Mouse (Mus musculus) kidney, adult 2 months (tissue): ENCODE results near the gene Man1a2. TPM values are rescaled to one million over a fixed set of nuclear protein-coding genes. Genes with fewer than 3 reads are reported as not detected.

Experiments used
- DNase-seq: peaks from one replicate; pipeline ENCODE4 v3.0.0; 2021
- H3K27ac ChIP-seq: fragments of 200-500 bp; 2 replicates; pipeline ENCODE4 v1.5.1; 2012; ENCODE audit warnings: low read depth, low read length, control low read depth, inconsistent platforms; ENCODE audit not compliant: insufficient read depth
- H3K27me3 ChIP-seq: fragments of 200-500 bp; replicated peaks from 2 replicates; pipeline ENCODE4 v1.6.1; 2012; ENCODE audit warnings: mild to moderate bottlenecking, moderate library complexity, low read length, inconsistent platforms; ENCODE audit not compliant: control insufficient read depth, insufficient read depth
- H3K36me3 ChIP-seq: fragments of 200-500 bp; 2 replicates; pipeline ENCODE4 v1.6.1; 2012; ENCODE audit warnings: mild to moderate bottlenecking, moderate library complexity, low read length, inconsistent platforms; ENCODE audit not compliant: control insufficient read depth, insufficient read depth
- H3K4me1 ChIP-seq: fragments of 200-500 bp; 2 replicates; pipeline ENCODE4 v1.6.1; 2011; ENCODE audit warnings: low read length; ENCODE audit not compliant: control insufficient read depth, insufficient read depth
- H3K4me3 ChIP-seq: fragments of 200-500 bp; 2 replicates; pipeline ENCODE4 v1.5.1; 2011; ENCODE audit warnings: mild to moderate bottlenecking, low read depth, low read length, control low read depth; ENCODE audit not compliant: insufficient read depth
- CTCF ChIP-seq: fragments of 200-500 bp; conservative IDR thresholded peaks from 2 replicates; pipeline ENCODE4 v1.5.1; 2011; ENCODE audit warnings: low read depth, mild to moderate bottlenecking, control low read depth, low read length, moderate library complexity, mixed read lengths; ENCODE audit not compliant: insufficient read depth, insufficient read length
- POLR2A ChIP-seq: fragments of 200-500 bp; IDR thresholded peaks from one replicate; pipeline ENCODE4 v1.6.1; 2011; ENCODE audit warnings: low read depth, low read length, control low read depth
- WGBS: fragments of 180-500 bp; shearing (Covaris S2); methylation state at CpG from one replicate; pipeline ENCODE4 v1.1.7; 2018; 5-methylcytosine and 5-hydroxymethylcytosine counted together
- polyA plus RNA-seq: library from polyadenylated mRNA; depleted of rRNA; stranded (reverse); fragments of >200 nt; gene quantifications from 2 replicates; pipeline ENCODE4 v1.2.3, GENCODE M21; 2012

Man1a2 gene
- polyA plus RNA-seq, 1 experiment, result 9.5 TPM

DNA sequence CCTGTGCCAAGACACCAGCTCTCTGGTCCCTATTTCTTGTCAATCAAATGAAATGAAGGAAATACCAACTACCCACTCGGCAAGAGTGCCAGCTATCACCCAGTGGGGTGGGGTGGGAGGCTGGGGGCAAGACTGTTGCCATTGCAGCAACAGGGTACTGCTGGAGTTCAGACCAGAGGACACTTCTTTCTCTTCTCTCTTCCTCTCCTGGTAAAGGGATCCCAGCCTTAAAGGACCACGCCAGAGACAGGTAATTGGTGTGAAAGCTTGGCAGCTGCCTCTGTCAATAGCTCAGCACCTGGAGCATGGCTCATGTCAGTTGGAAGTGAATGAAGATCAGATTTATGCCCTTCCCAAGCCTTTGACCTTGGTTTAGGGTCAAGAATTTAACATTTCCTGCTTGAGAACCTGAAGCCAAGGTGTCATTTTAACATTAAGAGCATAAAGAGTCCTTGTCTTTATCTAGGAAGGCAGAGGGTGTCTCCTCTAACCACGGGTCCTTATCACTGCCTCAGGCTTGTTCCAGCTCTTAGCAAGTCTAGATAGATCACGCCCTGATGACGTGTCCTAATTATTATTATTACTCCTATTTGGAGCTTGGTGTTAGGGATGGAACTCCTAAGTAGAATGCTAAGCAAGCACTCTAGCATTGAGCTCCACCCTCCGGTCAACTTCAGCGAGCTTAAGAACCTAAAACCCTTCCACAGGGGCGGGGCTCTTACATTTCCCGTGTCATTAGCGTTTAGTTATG, 138.0 kb downstream of the Man1a2 start:
- DNase-seq, result no peak
- 74% methylated on average over 10 of the region's 10 CpGs for WGBS
- TF ChIP-seq CTCF (no peak), POLR2A (no peak)
- Histone ChIP-seq H3K4me1 (no peaks in the 10 kb centered on the region), H3K36me3 (no peaks in the 10 kb centered on the region), H3K27me3 (no peaks in the 10 kb centered on the region), H3K4me3 (no peak overlapping the region), H3K27ac (no peak overlapping the region)

DNA sequence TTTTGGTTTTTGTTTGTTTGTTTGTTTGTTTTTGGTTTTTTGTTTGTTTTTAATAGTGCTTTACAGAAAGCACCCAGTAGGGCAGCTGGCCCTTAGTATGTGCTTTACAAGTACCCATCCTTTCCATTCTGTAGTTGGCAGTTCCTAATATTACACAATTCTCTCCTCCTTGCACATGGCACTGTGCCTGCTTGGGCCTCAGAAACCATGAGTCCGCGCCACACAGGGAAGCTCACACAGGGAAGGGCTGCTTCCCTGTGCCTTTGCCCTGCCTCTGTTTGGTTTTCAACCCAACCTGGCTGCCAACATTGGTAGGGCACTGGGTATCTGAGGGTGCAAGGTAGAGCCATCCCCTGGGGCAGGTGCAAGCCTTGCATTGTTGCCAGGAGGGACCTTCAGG, 148.6 kb downstream of the Man1a2 start:
- no peaks in the 10 kb centered on the region for H3K36me3 ChIP-seq
- H3K4me1 ChIP-seq, result no peaks in the 10 kb centered on the region
- 100% methylated on average over 2 of the region's 2 CpGs for WGBS
- TF ChIP-seq POLR2A (no peak), CTCF (no peak)
- no peaks in the 10 kb centered on the region for H3K27me3 ChIP-seq
- DNase-seq, result no peak
- no peak overlapping the region for H3K27ac ChIP-seq
- H3K4me3 ChIP-seq, result no peak overlapping the region

DNA sequence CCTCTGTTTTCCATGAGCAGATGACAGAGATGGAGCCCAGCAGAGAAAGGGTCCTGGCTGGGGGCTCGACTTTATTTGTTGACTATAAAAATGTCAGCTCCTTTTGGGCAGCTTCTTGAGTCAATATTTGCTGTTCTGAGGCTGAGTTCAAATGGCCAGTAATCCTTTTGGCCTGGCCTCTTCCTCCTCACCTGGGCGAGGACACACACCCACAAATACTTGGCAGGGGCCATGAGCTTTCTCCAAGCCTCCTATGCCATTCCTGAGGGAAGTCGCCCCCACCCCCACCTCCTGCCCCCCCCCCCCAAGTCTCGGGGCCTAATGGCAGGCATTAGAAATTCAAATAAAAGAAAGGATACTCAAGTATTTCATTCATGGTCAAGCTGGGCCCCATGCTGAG, 149.4 kb downstream of the Man1a2 start:
- H3K36me3 ChIP-seq, result no peaks in the 10 kb centered on the region
- H3K4me1 ChIP-seq, result no peaks in the 10 kb centered on the region
- no peak for TF ChIP-seq POLR2A
- TF ChIP-seq CTCF, result no peak
- no peak overlapping the region for H3K27ac ChIP-seq
- DNase-seq, result no peak
- no peaks in the 10 kb centered on the region for H3K27me3 ChIP-seq
- 62% methylated on average over 4 of the region's 4 CpGs for WGBS
- no peak overlapping the region for H3K4me3 ChIP-seq

DNA sequence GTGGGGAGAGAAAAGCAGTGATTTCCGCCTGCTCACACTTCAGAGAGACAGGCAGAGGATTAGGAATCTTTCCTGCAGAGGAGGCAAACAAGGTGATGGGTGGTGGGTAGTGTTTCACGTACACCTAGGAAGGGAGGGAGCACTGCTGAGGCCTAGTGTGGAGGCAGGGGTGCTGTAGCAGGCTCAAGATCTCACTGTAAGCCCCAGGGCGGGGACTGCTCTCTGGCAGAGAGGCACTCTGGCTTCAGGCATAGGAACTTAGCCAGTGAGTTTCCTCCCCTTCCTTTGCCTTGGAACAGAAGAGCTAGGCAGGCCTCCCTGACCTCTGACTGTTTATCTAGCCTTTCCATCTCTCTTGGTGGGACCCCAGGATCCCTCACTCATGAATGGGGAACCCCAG, 150.0 kb downstream of the Man1a2 start:
- Histone ChIP-seq H3K36me3 (no peaks in the 10 kb centered on the region), H3K27me3 (no peaks in the 10 kb centered on the region), H3K4me1 (no peaks in the 10 kb centered on the region), H3K4me3 (no peak overlapping the region), H3K27ac (no peak overlapping the region)
- TF ChIP-seq POLR2A (no peak), CTCF (no peak)
- DNase-seq, result no peak
- 78% methylated on average over 3 of the region's 3 CpGs for WGBS

DNA sequence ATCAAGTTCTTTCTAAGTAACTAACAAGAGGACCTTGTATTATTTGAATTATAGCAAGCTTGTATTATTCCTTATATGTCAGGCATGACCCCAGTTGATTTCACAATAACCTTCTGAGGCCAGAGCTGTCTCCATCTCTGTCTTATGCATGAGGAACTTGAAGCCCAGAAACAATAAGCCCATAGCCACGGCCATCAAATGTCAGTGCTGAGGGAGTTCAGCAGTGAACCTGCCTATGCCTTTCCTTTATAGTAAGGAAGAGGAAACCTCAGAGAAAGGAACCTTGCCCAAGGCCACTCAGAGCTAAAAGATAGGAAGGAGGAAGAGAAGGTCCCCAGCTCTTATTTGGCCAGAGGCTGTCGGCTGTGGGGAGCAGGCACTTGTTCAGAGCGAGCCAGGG, 150.9 kb downstream of the Man1a2 start:
- TF ChIP-seq CTCF (no peak), POLR2A (no peak)
- no peak for DNase-seq
- Histone ChIP-seq H3K36me3 (no peaks in the 10 kb centered on the region), H3K27me3 (no peaks in the 10 kb centered on the region), H3K27ac (no peak overlapping the region), H3K4me3 (no peak overlapping the region), H3K4me1 (no peaks in the 10 kb centered on the region)
- WGBS, result 85% methylated on average over 3 of the region's 3 CpGs

DNA sequence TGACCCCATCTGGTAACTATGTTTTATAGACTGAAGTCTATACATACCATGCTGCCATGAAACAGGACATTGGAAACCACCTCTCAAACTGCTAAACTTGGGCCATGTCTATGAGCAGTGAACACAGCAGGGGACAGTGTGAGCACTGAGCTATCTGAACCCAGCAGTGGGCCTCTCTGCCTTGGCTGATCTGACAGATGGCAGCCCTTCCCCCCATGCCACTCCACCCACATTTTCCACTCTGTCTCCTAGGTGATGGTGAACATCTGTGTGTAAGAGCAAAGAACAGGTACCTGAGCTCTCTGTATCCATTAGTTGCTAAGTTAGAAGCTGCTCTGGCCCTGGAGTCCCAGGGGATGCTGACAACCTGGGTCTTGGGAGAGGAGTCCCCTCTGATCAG, 151.9 kb downstream of the Man1a2 start:
- Histone ChIP-seq H3K4me1 (no peaks in the 10 kb centered on the region), H3K36me3 (no peaks in the 10 kb centered on the region), H3K27ac (no peak overlapping the region), H3K4me3 (no peak overlapping the region), H3K27me3 (no peaks in the 10 kb centered on the region)
- TF ChIP-seq POLR2A (no peak), CTCF (no peak)
- DNase-seq, result no peak

DNA sequence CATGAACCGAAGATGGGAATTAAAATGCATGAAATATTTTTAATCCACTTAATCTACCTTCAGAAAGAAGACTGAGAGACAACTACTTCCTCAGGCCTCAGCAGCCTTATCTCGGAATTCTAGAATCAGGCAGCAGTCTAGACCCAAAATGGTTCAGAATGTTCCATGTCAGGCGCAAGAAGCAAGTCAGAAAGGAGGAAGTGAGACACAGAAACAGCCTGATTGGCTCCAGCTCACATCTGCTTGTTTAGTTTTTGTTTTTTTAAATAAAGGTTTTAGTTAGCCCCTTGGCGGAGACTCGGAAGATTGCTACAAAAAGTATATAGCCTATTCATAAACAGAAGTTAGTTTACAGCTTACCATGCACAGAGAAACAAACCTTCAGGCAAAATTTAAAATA, 154.4 kb downstream of the Man1a2 start:
- no peak for DNase-seq
- TF ChIP-seq CTCF (no peak), POLR2A (no peak)
- H3K4me1 ChIP-seq, result no peaks in the 10 kb centered on the region
- H3K4me3 ChIP-seq, result no peak overlapping the region
- WGBS, result 92% methylated on average over 5 of the region's 5 CpGs
- H3K27me3 ChIP-seq, result no peaks in the 10 kb centered on the region
- H3K36me3 ChIP-seq, result no peaks in the 10 kb centered on the region
- no peak overlapping the region for H3K27ac ChIP-seq
